Mouse (Mus musculus): Measurements from ENCODE around the gene Grhl3. TPM values are rescaled to one million over a fixed set of nuclear protein-coding genes. Genes with fewer than 3 reads are reported as not detected.
A peak's percentile ranks its signal among the peaks of the same experiment; 100 is the strongest.
"Not testable (repeated sequence)": the region's sequence is repeated elsewhere in the genome, so short reads cannot be mapped to it uniquely, and the experiment has no call there.

The Grhl3 gene
- 25.9 and 37.0 TPM in 2 replicates for polyA plus RNA-seq (2015; fragmentation: Nextera tagmentation; extraction: Ambion mirVana)

- Histone ChIP-seq H3K4me3 (replicated peaks) (peak within 1 kb of the TSS; percentile 40), H3K4me2 (peak within 1 kb of the TSS; percentile 74), H3K4me1 (peaks cover 33% of the 10 kb centered on the region), H3K9me3 (no peaks in the 10 kb centered on the region), H3K27ac (peak within 1 kb of the TSS; percentile 77), H3K27me3 (replicated peaks) (peaks cover 30% of the 10 kb centered on the region; the same call in 1 of the 2 replicates), H3K36me3 (no peaks in the 10 kb centered on the region), H3K9ac (0 out of 2 replicates have a peak within 1 kb of the TSS, but pooled peaks have one; percentile 4)
- ATAC-seq (ENCODE audit: insufficient read depth, low FRiP score, low read depth), result no peak
- 1% methylated on average over 31 of the region's 31 CpGs for WGBS
These were observed at the start of gene Grhl3 for GRCm38 (mm10) chr4:135573251-135573808. Grhl3 (minus strand) TSS chr4:135573630.

GRCm38 (mm10) chr4:135622290-135622689 lies 48.9 kb upstream of the Grhl3 start:
- Histone ChIP-seq H3K4me3 (replicated peaks) (no peak overlapping the region), H3K27ac (no peak overlapping the region), H3K9me3 (no peaks in the 10 kb centered on the region), H3K4me2 (no peak overlapping the region), H3K27me3 (replicated peaks) (no peaks in the 10 kb centered on the region; the same call in 1 of the 2 replicates), H3K9ac (no peak overlapping the region), H3K36me3 (no peaks in the 10 kb centered on the region), H3K4me1 (peaks cover 4% of the 10 kb centered on the region; the same call in 1 of the 2 replicates)
- 93% methylated on average over 10 of the region's 10 CpGs for WGBS
- ATAC-seq (ENCODE audit: insufficient read depth, low FRiP score, low read depth), result no peak

GRCm38 (mm10) chr4:135620461-135620860 lies 47.0 kb upstream of the Grhl3 start:
- H3K4me3 ChIP-seq (replicated peaks), result no peak overlapping the region
- peaks cover 4% of the 10 kb centered on the region; the same call in 1 of the 2 replicates for H3K4me1 ChIP-seq
- H3K9ac ChIP-seq, result no peak overlapping the region
- no peaks in the 10 kb centered on the region for H3K36me3 ChIP-seq
- H3K27ac ChIP-seq, result no peak overlapping the region
- no peaks in the 10 kb centered on the region; the same call in 1 of the 2 replicates for H3K27me3 ChIP-seq (replicated peaks)
- H3K4me2 ChIP-seq, result no peak overlapping the region
- WGBS, result 95% methylated on average over 3 of the region's 3 CpGs
- ATAC-seq (ENCODE audit: insufficient read depth, low FRiP score, low read depth), result no peak
- H3K9me3 ChIP-seq, result no peaks in the 10 kb centered on the region

GRCm38 (mm10) chr4:135617783-135618470 lies 44.5 kb upstream of the Grhl3 start:
- peaks cover 4% of the 10 kb centered on the region; the same call in 1 of the 2 replicates for H3K4me1 ChIP-seq
- no peak overlapping the region for H3K4me3 ChIP-seq (replicated peaks)
- ATAC-seq (ENCODE audit: insufficient read depth, low FRiP score, low read depth), result no peak
- H3K9ac ChIP-seq, result no peak overlapping the region
- H3K36me3 ChIP-seq, result no peaks in the 10 kb centered on the region
- WGBS, result 12% methylated on average over 16 of the region's 16 CpGs
- 0 out of 2 replicates have a peak overlapping the region, but pooled peaks have one; percentile 2 for H3K4me2 ChIP-seq
- H3K27ac ChIP-seq, result no peak overlapping the region
- no peaks in the 10 kb centered on the region; the same call in 1 of the 2 replicates for H3K27me3 ChIP-seq (replicated peaks)
- H3K9me3 ChIP-seq, result no peaks in the 10 kb centered on the region

- Histone ChIP-seq H3K27ac (no peak overlapping the region), H3K9me3 (no peaks in the 10 kb centered on the region), H3K9ac (no peak overlapping the region), H3K4me1 (peaks cover 4% of the 10 kb centered on the region; the same call in 1 of the 2 replicates), H3K4me3 (replicated peaks) (no peak overlapping the region), H3K4me2 (no peak overlapping the region), H3K27me3 (replicated peaks) (no peaks in the 10 kb centered on the region; the same call in 1 of the 2 replicates), H3K36me3 (no peaks in the 10 kb centered on the region)
- WGBS, result 46% methylated on average over 4 of the region's 4 CpGs
- ATAC-seq (ENCODE audit: insufficient read depth, low FRiP score, low read depth), result no peak
These were observed 43.6 kb upstream of the Grhl3 start for GRCm38 (mm10) chr4:135617038-135617437.

GRCm38 (mm10) chr4:135615307-135615706 lies 41.9 kb upstream of the Grhl3 start:
- not testable (repeated sequence) for H3K36me3 ChIP-seq; H3K9ac ChIP-seq; H3K9me3 ChIP-seq; H3K4me2 ChIP-seq; H3K27me3 ChIP-seq (replicated peaks); H3K4me1 ChIP-seq; H3K27ac ChIP-seq; ATAC-seq (ENCODE audit: insufficient read depth, low FRiP score, low read depth); H3K4me3 ChIP-seq (replicated peaks)
- WGBS, result 71% methylated on average over 5 of the region's 5 CpGs

- WGBS, result 68% methylated on average over 2 of the region's 2 CpGs
These were observed 36.6 kb upstream of the Grhl3 start for GRCm38 (mm10) chr4:135609986-135610385.

GRCm38 (mm10) chr4:135607979-135608885 lies 34.8 kb upstream of the Grhl3 start:
- ATAC-seq (ENCODE audit: insufficient read depth, low FRiP score, low read depth), result no peak
- 67% methylated on average over 18 of the region's 18 CpGs for WGBS
- H3K4me2 ChIP-seq, result no peak overlapping the region

More at GRCm38 (mm10) chr4:135609986-135610385, 36.6 kb upstream of the Grhl3 start:
- H3K36me3 ChIP-seq, result no peaks in the 10 kb centered on the region
- no peaks in the 10 kb centered on the region for H3K9me3 ChIP-seq
- H3K4me2 ChIP-seq, result no peak overlapping the region
- H3K27ac ChIP-seq, result no peak overlapping the region
- H3K9ac ChIP-seq, result no peak overlapping the region
- no peak for ATAC-seq (ENCODE audit: insufficient read depth, low FRiP score, low read depth)
- H3K27me3 ChIP-seq (replicated peaks), result no peaks in the 10 kb centered on the region
- no peak overlapping the region for H3K4me3 ChIP-seq (replicated peaks)
- no peaks in the 10 kb centered on the region for H3K4me1 ChIP-seq

GRCm38 (mm10) chr4:135606271-135606670 lies 32.8 kb upstream of the Grhl3 start:
- no peak overlapping the region for H3K4me3 ChIP-seq (replicated peaks)
- H3K9ac ChIP-seq, result no peak overlapping the region
- H3K36me3 ChIP-seq, result no peaks in the 10 kb centered on the region
- no peak overlapping the region for H3K27ac ChIP-seq
- no peak overlapping the region for H3K4me2 ChIP-seq
- H3K27me3 ChIP-seq (replicated peaks), result no peaks in the 10 kb centered on the region
- H3K9me3 ChIP-seq, result no peaks in the 10 kb centered on the region
- no peak for ATAC-seq (ENCODE audit: insufficient read depth, low FRiP score, low read depth)
- WGBS, result 80% methylated on average over 7 of the region's 7 CpGs
- no peaks in the 10 kb centered on the region for H3K4me1 ChIP-seq

More at GRCm38 (mm10) chr4:135607979-135608885, 34.8 kb upstream of the Grhl3 start:
- H3K9me3 ChIP-seq, result no peaks in the 10 kb centered on the region
- H3K27ac ChIP-seq, result no peak overlapping the region
- no peak overlapping the region for H3K4me3 ChIP-seq (replicated peaks)
- no peaks in the 10 kb centered on the region for H3K27me3 ChIP-seq (replicated peaks)
- no peaks in the 10 kb centered on the region for H3K4me1 ChIP-seq
- H3K36me3 ChIP-seq, result no peaks in the 10 kb centered on the region
- no peak overlapping the region for H3K9ac ChIP-seq

GRCm38 (mm10) chr4:135601530-135601929 lies 28.1 kb upstream of the Grhl3 start:
- Histone ChIP-seq H3K4me3 (replicated peaks) (no peak overlapping the region), H3K4me2 (no peak overlapping the region), H3K27ac (no peak overlapping the region), H3K27me3 (replicated peaks) (no peaks in the 10 kb centered on the region), H3K9ac (no peak overlapping the region), H3K9me3 (no peaks in the 10 kb centered on the region), H3K36me3 (no peaks in the 10 kb centered on the region), H3K4me1 (no peaks in the 10 kb centered on the region)
- ATAC-seq (ENCODE audit: insufficient read depth, low FRiP score, low read depth), result no peak
- WGBS, result 71% methylated on average over 3 of the region's 3 CpGs

- Histone ChIP-seq H3K4me2 (no peak overlapping the region), H3K27me3 (replicated peaks) (no peaks in the 10 kb centered on the region), H3K4me1 (no peaks in the 10 kb centered on the region), H3K9me3 (no peaks in the 10 kb centered on the region), H3K27ac (no peak overlapping the region), H3K9ac (no peak overlapping the region), H3K36me3 (no peaks in the 10 kb centered on the region), H3K4me3 (replicated peaks) (no peak overlapping the region)
- ATAC-seq (ENCODE audit: insufficient read depth, low FRiP score, low read depth), result no peak
- WGBS, result 67% methylated on average over 7 of the region's 7 CpGs
These were observed 26.2 kb upstream of the Grhl3 start for GRCm38 (mm10) chr4:135599497-135600182.

Data from stomach, embryonic 15.5 days (tissue).